Mouse (Mus musculus): ENCODE results near the gene Idh2.

Idh2 gene

DNA sequence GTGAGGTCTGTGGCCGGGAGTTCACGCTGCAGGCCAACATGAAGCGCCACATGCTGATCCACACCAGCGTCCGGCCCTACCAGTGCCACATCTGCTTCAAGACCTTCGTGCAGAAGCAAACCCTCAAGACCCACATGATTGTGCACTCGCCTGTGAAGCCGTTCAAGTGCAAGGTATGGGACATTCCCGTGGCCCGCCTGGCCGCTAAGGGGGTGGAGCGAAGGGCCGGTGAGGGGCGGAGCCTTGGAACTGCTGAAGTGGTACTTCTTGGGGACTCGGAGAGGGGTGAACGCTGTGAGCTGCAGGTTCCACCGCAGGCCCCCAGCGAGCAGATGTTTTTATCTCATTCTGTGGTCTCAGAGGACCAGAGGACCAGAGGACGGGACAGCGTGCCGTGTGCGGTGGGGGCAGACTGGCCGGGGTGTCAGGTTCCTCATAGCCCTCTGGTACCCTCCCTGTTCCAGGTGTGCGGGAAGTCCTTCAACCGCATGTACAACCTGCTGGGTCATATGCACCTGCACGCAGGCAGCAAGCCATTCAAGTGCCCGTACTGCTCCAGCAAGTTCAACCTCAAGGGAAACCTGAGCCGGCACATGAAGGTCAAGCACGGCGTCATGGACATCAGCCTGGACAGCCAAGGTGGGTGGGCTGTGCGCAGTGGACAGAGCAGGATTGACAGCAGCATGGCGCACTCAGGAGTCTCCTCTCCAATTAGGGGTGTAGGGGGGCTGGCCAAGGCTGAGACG is 29.0 kb downstream of the Idh2 start:
- DNase-seq (ENCODE audit: low spot score in 2 of 2): no peak

- peak in 1 of 2 experiments; percentile 50 for DNase-seq (ENCODE audit: low spot score in 2 of 2)
Observed at GRCm38 (mm10) chr7:80084484-80084931, 30.7 kb downstream of the Idh2 start.

GRCm38 (mm10) chr7:80081586-80082554 is 33.3 kb downstream of the Idh2 start:
- no peak for DNase-seq (ENCODE audit: low spot score in 2 of 2)

DNA sequence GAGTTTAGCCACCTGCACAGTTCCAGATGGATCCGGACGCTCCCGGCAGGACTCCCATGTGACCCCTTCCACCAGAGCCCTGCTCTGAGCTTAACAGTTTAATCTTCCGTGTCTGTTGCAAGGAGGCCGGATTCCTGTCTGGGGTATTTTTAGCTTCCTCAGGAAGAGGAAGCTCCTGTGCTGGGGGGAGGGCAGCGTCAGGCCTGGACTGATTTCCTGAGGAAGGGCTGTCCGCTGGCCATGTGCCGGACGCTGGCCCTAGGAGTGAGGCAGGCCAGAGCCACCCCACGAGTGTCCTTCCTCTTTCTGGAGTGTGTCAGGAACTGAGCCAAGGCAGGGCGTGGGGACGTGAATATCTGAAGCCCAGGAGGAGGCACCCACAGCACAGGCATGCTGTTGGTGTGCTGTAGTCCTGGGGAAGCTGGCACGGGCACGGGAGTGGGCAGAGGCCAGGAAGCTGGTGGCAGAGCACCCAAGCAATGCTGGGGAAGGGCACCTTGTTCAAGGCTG is 36.3 kb downstream of the Idh2 start:
- peak in 1 of 2 experiments; percentile 49 for DNase-seq (ENCODE audit: low spot score in 2 of 2)

GRCm38 (mm10) chr7:80077801-80078200 is 37.4 kb downstream of the Idh2 start:
- DNase-seq (ENCODE audit: low spot score in 2 of 2): no peak

GRCm38 (mm10) chr7:80076961-80077716 is 38.1 kb downstream of the Idh2 start:
- DNase-seq (ENCODE audit: low spot score in 2 of 2): no peak

- no peak for DNase-seq (ENCODE audit: low spot score in 2 of 2)
Observed at GRCm38 (mm10) chr7:80075946-80076583, 39.1 kb downstream of the Idh2 start.

DNA sequence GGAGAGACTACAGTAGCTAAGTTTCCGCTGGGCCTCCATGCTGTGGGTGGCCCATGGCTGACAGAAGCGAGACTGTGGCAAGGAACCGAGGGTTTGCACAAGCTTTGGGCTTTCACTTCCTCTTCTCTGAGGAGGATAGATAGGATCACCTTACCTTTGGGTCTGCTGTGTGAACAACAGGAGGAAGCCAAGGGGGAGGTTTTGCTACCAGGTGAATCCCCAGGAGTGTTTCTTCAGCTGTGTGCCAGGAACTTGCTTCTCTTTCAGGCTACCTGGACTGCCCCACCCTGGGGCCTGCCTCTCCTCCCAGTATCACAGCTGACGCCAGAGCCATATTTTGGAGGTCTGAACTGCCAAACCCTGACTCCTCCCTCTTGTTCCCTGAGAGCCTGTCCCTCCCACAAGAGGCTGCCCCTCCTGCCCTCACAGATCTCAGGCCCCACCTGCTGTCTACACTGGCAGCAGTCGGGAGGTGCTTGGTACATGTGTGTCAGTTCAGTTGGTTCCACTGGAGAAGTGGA is 40.2 kb downstream of the Idh2 start:
- no peak for DNase-seq (ENCODE audit: low spot score in 2 of 2)

DNA sequence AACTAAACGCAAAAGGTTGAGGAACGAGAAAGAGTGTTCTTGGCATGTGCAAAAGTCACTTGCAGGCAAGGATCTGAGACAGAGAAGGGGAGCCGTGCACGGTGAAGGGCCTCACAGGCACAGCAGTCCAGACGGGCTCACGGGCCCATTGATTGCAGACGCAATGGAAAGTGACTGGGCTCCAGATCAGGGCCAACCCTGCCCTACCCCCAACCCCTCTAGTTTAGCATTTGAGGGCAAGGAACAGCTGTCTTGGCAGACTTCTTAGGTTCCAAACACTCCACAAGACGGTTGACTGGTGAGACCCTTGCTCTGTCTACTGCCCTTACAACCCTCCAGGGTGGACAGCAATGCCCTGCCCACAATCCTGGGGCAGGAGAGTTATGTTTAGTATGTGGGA is 41.7 kb downstream of the Idh2 start:
- DNase-seq (ENCODE audit: low spot score in 2 of 2): no peak

DNA sequence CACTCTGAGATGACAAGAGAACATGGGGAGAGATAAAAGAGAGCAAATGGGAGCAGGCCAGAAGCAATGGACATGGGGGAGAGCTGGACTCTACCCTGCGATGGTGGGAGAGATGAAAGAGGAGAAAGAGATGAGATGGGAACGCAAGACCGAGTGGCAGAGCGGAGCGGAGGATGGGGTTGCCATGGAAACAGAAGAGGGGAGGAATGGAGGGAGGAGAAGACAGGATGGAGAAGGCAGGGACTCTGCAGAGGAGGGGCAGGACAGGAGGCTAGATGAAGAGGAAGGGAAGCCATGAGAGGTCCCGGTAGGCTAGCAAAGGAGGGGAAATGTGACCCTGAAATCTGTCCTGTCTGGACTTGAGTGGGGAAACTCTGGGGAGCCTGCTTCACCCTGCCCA is 42.9 kb downstream of the Idh2 start:
- no peak for DNase-seq (ENCODE audit: low spot score in 2 of 2)

- DNase-seq (ENCODE audit: low spot score in 2 of 2): no peak
Observed at GRCm38 (mm10) chr7:80071209-80071608, 44.0 kb downstream of the Idh2 start.

GRCm38 (mm10) chr7:80069615-80070327 is 45.4 kb downstream of the Idh2 start:
- no peak for DNase-seq (ENCODE audit: low spot score in 2 of 2)

DNA sequence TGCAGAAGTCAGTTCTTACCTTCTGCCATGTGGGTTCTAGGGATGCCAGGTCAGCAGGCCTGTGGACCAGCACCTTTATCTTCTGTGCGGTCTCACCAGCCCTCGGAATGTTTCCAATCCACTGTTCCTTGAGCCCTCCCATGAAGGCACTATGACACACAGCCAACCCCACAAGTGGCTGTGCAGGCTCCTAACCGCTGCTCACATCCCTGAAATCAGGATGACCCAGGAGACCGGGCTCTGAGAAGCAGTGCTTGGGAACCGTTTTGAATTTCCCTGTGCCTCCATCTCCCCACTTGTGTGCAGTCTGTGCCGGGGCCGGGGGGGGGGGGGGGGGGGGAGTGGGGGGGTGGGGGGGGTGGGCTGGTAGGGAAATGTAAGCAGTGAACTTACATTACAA is 46.9 kb downstream of the Idh2 start:
- DNase-seq (ENCODE audit: low spot score in 2 of 2): no peak

- no peak for DNase-seq (ENCODE audit: low spot score in 2 of 2)
Observed at GRCm38 (mm10) chr7:80066675-80067455, 48.3 kb downstream of the Idh2 start.

GRCm38 (mm10) chr7:80065250-80065649 is 49.9 kb downstream of the Idh2 start:
- DNase-seq (ENCODE audit: low spot score in 2 of 2): no peak

- no peak for DNase-seq (ENCODE audit: low spot score in 2 of 2)
Observed at GRCm38 (mm10) chr7:80063902-80064736, 51.1 kb downstream of the Idh2 start.

GRCm38 (mm10) chr7:80063244-80063643 is 51.9 kb downstream of the Idh2 start:
- no peak for DNase-seq (ENCODE audit: low spot score in 2 of 2)

- DNase-seq (ENCODE audit: low spot score in 2 of 2): no peak
Observed at GRCm38 (mm10) chr7:80062083-80062826, 52.9 kb downstream of the Idh2 start.

All from cerebellum, postnatal 4 days (tissue).